Mouse (Mus musculus) lung, postnatal 4 days (tissue): ENCODE measurements around the gene Adcy6.

Experiments used
- DNase-seq, 2 experiments: peaks; one replicate each; pipeline ENCODE4 v3.0.0; 2021

The Adcy6 gene

GRCm38 (mm10) chr15:98555881-98556280 lies 54.0 kb downstream of the Adcy6 start:
- DNase-seq: no peak

GRCm38 (mm10) chr15:98552758-98553157 lies 57.1 kb downstream of the Adcy6 start:
- no peak for DNase-seq

- no peak for DNase-seq
These were observed 63.0 kb downstream of the Adcy6 start for GRCm38 (mm10) chr15:98546843-98547242.

- no peak for DNase-seq
These were observed 64.7 kb downstream of the Adcy6 start for GRCm38 (mm10) chr15:98545151-98545550.

GRCm38 (mm10) chr15:98543341-98543740 lies 66.5 kb downstream of the Adcy6 start:
- no peak for DNase-seq

- DNase-seq: no peak
These were observed 68.8 kb downstream of the Adcy6 start for GRCm38 (mm10) chr15:98541064-98541463.
